Mouse (Mus musculus) urinary bladder, postnatal 4 days (tissue): Measurements from ENCODE around the gene Chchd3.

Source experiments
- DNase-seq, 2 experiments: peaks; one replicate each; pipeline ENCODE4 v3.0.0; 2021 to 2022; ENCODE audit warnings: low spot score in 2 of 2

Gene Chchd3

GRCm38 (mm10) chr6:32801776-32802175 lies 258.3 kb downstream of the Chchd3 start:
- DNase-seq, result no peak

- DNase-seq, result no peak
These were observed 262.5 kb downstream of the Chchd3 start for GRCm38 (mm10) chr6:32797525-32797924.

- DNase-seq, result no peak
These were observed 264.2 kb downstream of the Chchd3 start for GRCm38 (mm10) chr6:32795653-32796500.

DNA sequence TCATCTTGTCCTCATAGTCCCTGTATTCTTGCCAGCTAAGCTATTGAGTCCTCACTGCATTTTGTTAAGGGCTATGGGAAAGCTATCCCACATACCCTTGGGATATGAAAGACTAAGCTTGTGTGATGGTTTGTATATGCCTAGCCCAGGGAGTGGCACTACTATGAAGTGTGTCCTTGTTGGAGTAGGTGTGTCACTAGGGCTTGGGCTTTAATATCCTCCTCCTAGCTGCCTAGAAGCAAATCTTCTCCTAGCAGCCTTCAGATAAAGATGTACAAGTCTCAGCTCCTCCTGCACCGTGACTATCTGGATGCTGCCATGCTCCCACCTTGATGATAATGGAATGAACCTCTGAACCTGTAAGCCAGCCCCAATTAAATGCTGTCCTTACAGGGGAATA lies 266.5 kb downstream of the Chchd3 start:
- DNase-seq, result no peak

GRCm38 (mm10) chr6:32793163-32793562 lies 266.9 kb downstream of the Chchd3 start:
- DNase-seq, result no peak

- DNase-seq, result no peak
These were observed 269.6 kb downstream of the Chchd3 start for GRCm38 (mm10) chr6:32790487-32790886.

- DNase-seq, result no peak
These were observed 272.7 kb downstream of the Chchd3 start for GRCm38 (mm10) chr6:32787399-32787798.

DNA sequence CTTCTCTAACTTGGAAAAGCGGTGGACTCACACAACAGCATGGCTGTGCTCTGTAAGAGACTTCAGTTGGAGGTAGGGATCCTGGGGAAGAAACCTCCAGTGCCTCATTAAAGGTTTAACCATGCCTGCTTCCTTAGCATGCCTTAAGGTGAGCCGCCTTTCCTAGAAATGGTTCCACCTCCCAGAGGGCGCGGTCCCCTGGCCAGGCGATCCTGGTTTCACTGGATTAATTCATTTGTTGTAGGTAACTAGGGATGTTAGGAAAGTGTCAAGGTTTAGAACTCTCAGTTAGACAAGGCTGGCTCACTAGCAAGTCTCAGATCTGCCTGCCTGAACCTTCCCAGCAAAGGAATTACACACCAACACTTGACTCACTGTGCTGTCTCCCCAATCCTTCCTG lies 273.9 kb downstream of the Chchd3 start:
- no peak for DNase-seq

- DNase-seq, result no peak
These were observed 277.0 kb downstream of the Chchd3 start for GRCm38 (mm10) chr6:32783102-32783501.

DNA sequence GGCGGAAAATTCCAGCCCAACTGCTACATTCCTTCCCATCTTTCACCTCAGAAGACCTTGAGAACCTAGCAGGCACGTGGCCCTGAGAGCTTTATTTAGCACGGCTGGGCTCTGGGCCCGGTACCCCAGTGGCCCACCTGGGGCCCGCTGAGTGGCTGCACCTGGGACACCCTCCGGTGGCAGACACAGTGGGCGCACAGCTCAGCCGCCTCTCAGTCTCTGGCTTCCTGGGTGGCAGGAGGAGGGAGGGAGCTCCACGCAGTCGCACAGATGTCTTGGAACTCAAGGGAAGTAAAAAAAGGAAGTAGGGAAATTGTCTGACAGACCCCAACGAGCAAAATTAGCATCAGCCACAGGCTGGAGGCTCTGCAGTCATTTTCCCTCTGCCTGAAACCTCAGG lies 279.5 kb downstream of the Chchd3 start:
- DNase-seq, result no peak

GRCm38 (mm10) chr6:32776384-32776783 lies 283.7 kb downstream of the Chchd3 start:
- DNase-seq, result no peak

DNA sequence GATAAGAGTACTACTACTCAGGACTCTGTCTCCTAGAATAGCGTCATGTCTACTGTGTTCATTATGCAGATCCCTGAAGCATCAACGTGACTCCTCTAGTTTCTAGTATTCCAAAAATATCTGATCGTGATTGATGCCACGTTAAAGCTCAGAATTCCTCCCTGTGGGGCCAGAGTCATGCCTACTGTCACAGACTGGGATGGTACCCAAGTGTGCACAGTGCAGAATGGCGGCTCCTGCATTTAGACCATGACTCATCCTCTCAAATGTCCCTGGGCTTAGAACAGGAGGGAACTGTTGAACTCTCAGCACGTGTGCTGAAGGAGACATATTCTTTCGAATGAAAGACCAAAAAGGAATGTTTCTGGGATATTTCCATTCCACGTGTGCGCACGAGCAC lies 305.5 kb downstream of the Chchd3 start:
- no peak for DNase-seq

DNA sequence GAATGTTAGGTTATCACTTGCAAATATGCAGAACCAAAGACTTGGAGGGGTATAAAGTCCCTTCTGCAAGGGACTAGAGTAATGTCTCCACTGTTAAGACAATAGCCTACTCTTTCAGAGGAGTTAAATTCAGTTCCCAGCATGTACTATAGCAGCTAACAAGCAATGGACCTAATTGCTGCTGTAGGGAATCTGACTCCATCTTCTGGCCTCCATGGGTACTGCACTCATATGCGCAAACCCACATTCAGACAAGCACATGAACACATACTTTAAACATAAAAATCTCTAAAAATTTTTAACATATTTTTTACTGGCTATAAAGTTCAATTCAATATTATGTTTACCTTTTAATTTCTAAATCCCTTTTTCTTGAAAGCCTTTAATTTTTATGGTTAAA lies 310.2 kb downstream of the Chchd3 start:
- no peak for DNase-seq

GRCm38 (mm10) chr6:32748777-32749176 lies 311.3 kb downstream of the Chchd3 start:
- DNase-seq, result no peak

- DNase-seq, result no peak
These were observed 312.7 kb downstream of the Chchd3 start for GRCm38 (mm10) chr6:32747333-32747732.
